Mouse (Mus musculus) testis, adult 2 months (tissue): ENCODE measurements at regions not wholly inside any gene's neighbourhood (a gene's known extent, or its start where the extent isn't known, plus 50 kb on each side); places are given as distances from the start of the nearest gene placed in this dataset.

ENCODE experiments used
- CTCF ChIP-seq: fragments of 200-500 bp; IDR thresholded peaks from 2 replicates; pipeline ENCODE4 v1.5.1; 2012; ENCODE audit warnings: low read depth, mild to moderate bottlenecking, inconsistent platforms, low read length, moderate library complexity; ENCODE audit not compliant: control insufficient read depth, insufficient read depth, insufficient replicate concordance
- POLR2A ChIP-seq: fragments of 200-500 bp; IDR thresholded peaks from 2 replicates; pipeline ENCODE4 v1.6.1; 2012; ENCODE audit warnings: low read depth, mild to moderate bottlenecking, inconsistent platforms, low read length, moderate library complexity; ENCODE audit not compliant: control insufficient read depth

DNA sequence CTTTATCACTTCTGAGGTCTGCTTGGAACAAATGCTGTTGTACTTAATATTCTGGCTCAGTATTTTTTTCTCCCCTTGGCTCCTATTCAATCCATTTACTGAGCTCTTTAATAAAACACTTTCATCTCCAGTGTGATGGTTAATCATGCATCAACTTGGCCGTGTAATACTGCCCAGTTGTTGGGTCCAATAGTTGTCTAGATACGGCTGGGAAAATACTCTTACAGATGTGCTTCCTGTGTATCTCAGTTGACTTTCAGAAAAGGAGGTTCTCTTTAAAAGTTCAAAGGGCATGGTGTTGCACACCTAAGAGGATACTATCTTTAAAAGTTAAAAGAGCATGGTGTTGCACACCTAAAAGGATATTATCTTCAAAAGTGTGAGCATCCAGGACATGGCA is 226.8 kb downstream of the Foxo1 start:
- no peak for TF ChIP-seq POLR2A
- no peak for TF ChIP-seq CTCF
